Mouse (Mus musculus) frontal cortex, adult 2 months (tissue): Measurements from ENCODE around the gene Ipo9. TPM values are rescaled to one million over a fixed set of nuclear protein-coding genes. Genes with fewer than 3 reads are reported as not detected.
"Not testable (repeated sequence)": the region's sequence is repeated elsewhere in the genome, so short reads cannot be mapped to it uniquely, and the experiment has no call there.

Experiments used
- DNase-seq, 2 experiments: peaks; one replicate each; pipeline ENCODE4 v3.0.0; 2022; ENCODE audit warnings: low spot score in 1 of 2; ENCODE audit errors: extremely low spot score in 1 of 2
- polyA plus RNA-seq: library from polyadenylated mRNA; depleted of rRNA; stranded (reverse); fragments of >200 nt; gene quantifications from 2 replicates; pipeline ENCODE4 v1.2.3, GENCODE M21; 2012

Gene Ipo9
- polyA plus RNA-seq, 1 experiment = 174 TPM

DNA sequence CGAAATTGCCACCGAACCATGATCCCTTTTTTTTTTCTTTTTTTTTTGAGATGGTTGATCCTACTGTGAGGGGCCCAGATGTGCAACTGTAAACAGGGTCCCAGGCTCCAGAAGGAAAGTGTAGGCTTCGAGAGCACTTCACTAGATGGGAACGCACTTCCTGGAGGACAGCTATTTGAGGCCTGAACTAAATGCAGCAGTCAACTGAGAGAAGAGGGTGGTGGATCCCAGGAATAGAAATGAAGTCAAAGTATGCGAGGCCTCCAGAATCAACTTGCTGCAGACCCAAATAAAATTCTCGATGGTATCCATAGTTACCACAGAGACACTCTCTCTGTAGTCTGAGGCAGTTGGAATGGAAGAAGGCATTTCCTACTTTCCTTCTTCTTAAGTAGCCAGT, 8.5 kb upstream of the Ipo9 start:
- DNase-seq = peak in 1 of 2 experiments; percentile 50

DNA sequence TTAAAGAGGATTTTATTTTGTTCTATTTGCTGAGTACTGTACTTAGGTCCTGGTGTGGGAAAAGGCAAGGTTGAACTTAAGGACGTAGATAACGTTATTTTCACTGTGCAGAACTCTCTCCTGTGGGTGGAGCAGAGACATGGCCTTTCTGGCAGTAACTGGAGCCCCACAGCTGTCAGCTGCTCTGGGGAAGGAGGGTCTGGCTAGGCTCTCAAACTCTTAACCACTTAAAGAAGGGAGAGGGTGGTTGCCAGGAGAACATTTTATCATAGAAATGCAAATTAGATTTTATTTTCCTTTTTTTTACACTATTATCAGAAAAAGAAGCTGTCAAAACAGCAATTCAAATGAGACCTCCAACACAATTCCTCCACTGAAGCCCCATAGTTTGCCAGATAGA, 5.5 kb upstream of the Ipo9 start:
- no peak for DNase-seq

- DNase-seq = no peak
Observed at GRCm38 (mm10) chr1:135430669-135431017, 344 bp upstream of the Ipo9 start.

DNA sequence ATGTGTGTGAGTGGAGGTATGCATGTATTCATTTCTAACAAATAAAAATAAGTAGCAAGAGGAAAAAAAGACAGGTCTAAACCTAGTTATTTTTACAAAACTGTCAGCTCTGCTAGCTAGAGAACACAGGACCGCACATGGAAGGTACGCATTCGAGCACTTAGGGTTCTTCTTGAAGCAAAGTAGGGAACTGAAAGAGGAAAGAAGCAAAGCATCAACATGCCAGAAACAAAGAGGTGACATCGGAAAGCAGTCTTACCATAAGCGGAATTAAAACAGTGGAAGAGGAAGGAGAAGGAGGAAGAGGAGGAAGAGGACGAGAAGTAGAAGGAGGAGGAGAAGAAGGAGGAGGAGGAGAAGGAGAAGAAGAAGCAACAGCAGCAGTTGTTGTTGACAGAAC, 2.9 kb downstream of the Ipo9 start:
- no peak for DNase-seq

GRCm38 (mm10) chr1:135426645-135427044, 3.7 kb downstream of the Ipo9 start:
- no peak for DNase-seq

DNA sequence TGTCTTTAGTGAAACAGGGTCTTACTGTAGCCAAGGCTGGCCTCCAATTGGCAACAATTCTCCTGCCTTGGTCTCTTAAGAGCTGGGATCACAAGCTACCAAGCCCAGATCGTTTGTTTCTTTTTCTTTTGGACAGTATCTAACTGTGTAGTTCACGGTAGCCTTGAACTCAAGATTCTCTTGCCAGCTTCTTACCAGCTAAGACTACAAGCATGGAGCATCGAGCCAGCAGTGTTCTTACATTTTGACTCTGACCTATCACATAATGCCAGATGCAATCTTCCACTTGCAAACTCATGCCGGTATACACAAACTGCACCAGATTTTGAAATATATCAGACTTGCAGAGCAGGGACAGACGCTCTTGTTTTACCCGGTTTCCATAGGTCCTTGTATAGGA, 7.5 kb downstream of the Ipo9 start:
- DNase-seq = no peak

- DNase-seq = peak in 1 of 2 experiments; percentile 69
Observed at GRCm38 (mm10) chr1:135413996-135414395, 16.3 kb downstream of the Ipo9 start.

- DNase-seq = no peak
Observed at GRCm38 (mm10) chr1:135412130-135412529, 18.2 kb downstream of the Ipo9 start.

- DNase-seq = peak; percentile 18 to 71
Observed at GRCm38 (mm10) chr1:135410967-135411366, 19.3 kb downstream of the Ipo9 start.

- no peak for DNase-seq
Observed at GRCm38 (mm10) chr1:135408973-135409372, 21.3 kb downstream of the Ipo9 start.

GRCm38 (mm10) chr1:135405356-135405755, 24.9 kb downstream of the Ipo9 start:
- no peak for DNase-seq

GRCm38 (mm10) chr1:135401452-135402110, 28.7 kb downstream of the Ipo9 start:
- DNase-seq = no peak

- no peak for DNase-seq
Observed at GRCm38 (mm10) chr1:135399466-135399865, 30.8 kb downstream of the Ipo9 start.

DNA sequence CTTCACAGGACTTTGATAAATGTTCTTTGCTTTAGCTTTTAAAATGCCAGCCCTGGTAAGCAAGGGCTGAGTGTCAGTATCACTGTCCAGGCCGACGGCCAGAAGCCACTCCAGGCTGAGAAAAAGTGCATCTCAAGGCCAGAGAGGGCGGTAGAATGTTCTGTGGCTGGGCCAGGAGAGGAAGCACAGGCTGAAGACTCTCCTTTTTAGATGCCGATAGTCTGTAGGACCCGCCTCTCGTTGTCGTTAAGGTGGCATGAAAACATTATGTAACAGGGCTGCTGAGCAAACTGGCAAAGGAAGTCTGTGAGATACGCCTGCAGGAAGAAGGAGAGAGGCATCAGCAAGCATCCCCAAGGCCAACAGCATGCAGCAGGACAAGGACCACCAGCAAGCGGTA, 45.1 kb downstream of the Ipo9 start:
- peak in 1 of 2 experiments; percentile 72 for DNase-seq

- DNase-seq = no peak
Observed at GRCm38 (mm10) chr1:135384171-135384570, 46.1 kb downstream of the Ipo9 start.

GRCm38 (mm10) chr1:135381560-135381959, 48.7 kb downstream of the Ipo9 start:
- DNase-seq = not testable (repeated sequence)

DNA sequence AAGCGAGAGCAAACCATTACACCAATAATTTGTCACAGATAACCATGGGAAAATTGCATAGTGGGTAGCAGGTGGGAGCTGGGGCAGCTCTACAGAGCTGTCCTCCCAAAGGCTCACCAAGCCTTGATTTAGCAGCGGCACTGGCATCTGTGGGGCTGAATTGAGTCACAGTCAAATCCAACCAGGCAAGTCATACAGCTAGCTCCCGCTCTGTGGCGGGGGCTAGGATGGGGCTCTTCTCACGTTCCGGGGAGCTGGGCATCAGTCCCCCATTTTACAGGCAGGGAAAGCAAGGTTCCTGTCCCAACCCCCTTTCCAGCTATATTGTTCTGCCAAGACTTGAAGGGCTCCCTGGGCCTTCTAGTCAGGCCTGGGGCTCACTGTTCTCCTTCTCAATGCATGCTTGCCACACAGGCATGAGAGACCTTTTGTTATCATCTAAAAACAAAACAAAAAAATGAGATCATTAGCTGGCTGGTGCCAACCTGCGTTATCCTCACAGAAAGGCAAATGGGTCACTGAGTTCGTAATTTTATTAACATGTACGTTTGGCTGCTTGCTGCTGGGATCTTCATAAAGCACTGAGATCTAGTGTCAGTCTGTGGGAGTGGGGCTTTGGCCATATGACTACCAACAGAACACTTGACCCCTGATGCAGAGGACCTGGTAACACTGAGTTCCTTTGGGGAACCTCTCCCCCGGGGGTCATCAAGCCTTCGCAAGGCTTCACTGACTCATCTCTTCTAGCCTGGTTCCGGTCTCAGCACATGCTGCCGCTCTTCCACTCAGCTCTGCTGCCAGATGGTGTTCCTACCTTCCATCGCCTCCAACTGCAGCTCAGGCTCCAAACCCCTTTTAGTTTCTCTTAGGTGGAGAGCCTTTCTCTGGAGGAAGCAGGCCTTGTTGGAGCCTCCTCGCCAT, 50.0 kb downstream of the Ipo9 start:
- peak; percentile 81 for DNase-seq

- no peak for DNase-seq
Observed at GRCm38 (mm10) chr1:135379048-135379447, 51.3 kb downstream of the Ipo9 start.

DNA sequence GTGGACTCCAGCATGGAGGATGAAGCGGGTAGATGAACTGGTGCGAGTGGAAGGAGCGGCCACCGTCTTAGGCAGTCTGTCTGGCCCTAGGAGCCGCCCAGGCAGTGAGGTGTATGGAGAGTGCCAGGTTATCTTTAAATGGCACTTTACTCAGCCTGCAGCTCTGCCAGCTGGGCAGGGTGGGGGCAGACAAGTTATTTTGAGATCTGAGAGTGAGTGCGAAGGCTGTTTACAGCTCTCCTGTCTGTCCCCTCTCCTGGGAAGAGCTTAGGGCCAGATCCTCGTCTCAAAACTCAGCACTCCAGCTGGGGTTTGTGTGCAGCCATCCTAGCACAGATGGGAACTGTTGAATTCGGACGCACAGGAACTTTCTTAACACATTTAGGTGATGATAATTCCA, 51.7 kb downstream of the Ipo9 start:
- peak; percentile 80 to 82 for DNase-seq

- DNase-seq = peak in 1 of 2 experiments; percentile 78
Observed at GRCm38 (mm10) chr1:135374868-135375581, 55.3 kb downstream of the Ipo9 start, which contains the start of gene Shisa4. Gene Shisa4, minus strand, starts transcription at chr1:135375237.
